Mouse (Mus musculus) spleen, adult 2 months (tissue): Measurements from ENCODE around the gene Scn4a.

Experiments used
- CTCF ChIP-seq: fragments of 200-500 bp; IDR thresholded peaks from 2 replicates; pipeline ENCODE4 v1.5.1; 2011; ENCODE audit warnings: mild to moderate bottlenecking, inconsistent platforms; ENCODE audit not compliant: insufficient read depth, insufficient read length, insufficient replicate concordance; ENCODE audit errors: extremely low read depth
- POLR2A ChIP-seq: fragments of 200-500 bp; IDR thresholded peaks from 2 replicates; pipeline ENCODE4 v1.6.1; 2011; ENCODE audit warnings: low read depth, low read length, inconsistent platforms

GRCm38 (mm10) chr11:106354181-106354580 is 1.1 kb upstream of the Scn4a start:
- no peak for TF ChIP-seq POLR2A
- TF ChIP-seq CTCF, result no peak
